Mouse (Mus musculus): ENCODE data around the gene Dbndd2.

Dbndd2 gene

GRCm38 (mm10) chr2:164485681-164486257 is at the start of gene Dbndd2:
Gene Dbndd2 (plus strand): TSS chr2:164486106.
- no peak for DNase-seq (ENCODE audit: extremely low read depth, low read depth)

GRCm38 (mm10) chr2:164436215-164436913 is 49.5 kb upstream of the Dbndd2 start:
- DNase-seq (ENCODE audit: extremely low read depth, low read depth): no peak

DNA sequence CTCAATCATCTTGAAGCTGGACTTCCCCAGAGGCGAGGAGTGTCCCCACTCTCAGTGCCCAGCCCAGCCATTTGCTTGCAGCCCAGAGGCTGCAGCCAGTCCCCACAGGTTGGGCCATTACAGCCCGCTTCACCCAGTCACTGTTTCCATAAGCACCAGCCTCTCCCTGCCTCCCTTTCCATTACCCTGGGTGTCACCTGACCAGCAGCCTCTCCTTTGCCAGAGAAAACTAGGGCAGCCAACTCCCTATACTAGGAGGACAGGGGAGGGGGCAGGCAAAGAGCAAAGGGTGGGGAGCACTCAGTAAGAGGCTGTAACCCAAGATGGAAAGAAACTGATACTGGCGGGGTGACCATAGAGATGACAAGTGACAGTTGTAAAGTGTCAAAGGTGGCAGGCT is 48.9 kb upstream of the Dbndd2 start:
- DNase-seq (ENCODE audit: extremely low read depth, low read depth): no peak

GRCm38 (mm10) chr2:164437710-164438109 is 48.2 kb upstream of the Dbndd2 start:
- no peak for DNase-seq (ENCODE audit: extremely low read depth, low read depth)

GRCm38 (mm10) chr2:164438257-164438656 is 47.6 kb upstream of the Dbndd2 start:
- no peak for DNase-seq (ENCODE audit: extremely low read depth, low read depth)

GRCm38 (mm10) chr2:164439001-164439421 is 46.9 kb upstream of the Dbndd2 start:
- DNase-seq (ENCODE audit: extremely low read depth, low read depth): no peak

GRCm38 (mm10) chr2:164440314-164440713 is 45.6 kb upstream of the Dbndd2 start:
- DNase-seq (ENCODE audit: extremely low read depth, low read depth): no peak

GRCm38 (mm10) chr2:164441155-164441554 is 44.8 kb upstream of the Dbndd2 start:
- DNase-seq (ENCODE audit: extremely low read depth, low read depth): no peak

- no peak for DNase-seq (ENCODE audit: extremely low read depth, low read depth)
These were observed 44.2 kb upstream of the Dbndd2 start for GRCm38 (mm10) chr2:164441731-164442130.

GRCm38 (mm10) chr2:164442315-164443050 is 43.4 kb upstream of the Dbndd2 start:
- no peak for DNase-seq (ENCODE audit: extremely low read depth, low read depth)

DNA sequence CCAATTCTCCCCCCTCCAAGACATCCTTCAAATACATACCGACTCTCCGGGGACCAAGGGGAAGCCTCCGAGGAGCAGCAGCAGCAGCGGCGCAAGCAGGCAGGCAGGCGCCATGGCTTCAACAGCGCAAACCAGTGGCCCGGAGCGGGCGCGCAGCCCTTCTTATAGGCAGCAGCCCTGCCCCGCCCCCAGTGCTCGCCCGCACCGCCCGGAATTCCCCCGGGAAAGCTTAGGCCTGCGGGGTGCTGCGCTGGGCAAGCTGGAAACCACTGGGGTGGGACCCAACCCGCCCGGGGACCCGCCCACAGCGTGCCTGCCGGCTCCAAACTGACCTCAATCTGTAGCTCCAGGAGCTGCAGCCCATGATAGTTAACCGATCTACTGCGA is 42.9 kb upstream of the Dbndd2 start:
- DNase-seq (ENCODE audit: extremely low read depth, low read depth): no peak

DNA sequence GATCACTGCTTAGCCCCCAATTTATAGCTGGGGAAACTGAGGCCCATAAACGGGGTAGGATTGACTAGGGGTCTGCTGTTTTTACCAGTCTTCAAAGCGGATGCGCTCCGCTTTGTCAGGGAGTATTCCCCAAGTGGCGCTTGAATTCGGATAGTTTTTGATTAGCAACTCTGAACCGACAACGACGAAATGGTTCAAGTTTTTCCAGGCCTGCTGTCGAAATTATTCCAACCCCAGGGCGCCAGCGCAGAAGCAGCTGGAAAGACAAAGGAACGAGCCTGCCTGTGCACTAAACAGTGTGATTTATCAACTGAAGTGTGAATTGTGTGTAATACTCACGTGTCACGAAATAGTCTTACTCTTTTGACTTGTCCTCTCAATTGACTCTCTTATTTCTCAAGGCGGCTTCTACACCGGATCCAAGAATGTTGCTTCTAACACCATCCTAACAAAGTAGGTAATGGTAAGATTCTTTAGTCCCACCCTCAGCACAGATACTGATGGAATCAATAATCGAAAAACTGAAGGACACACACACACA is 42.4 kb upstream of the Dbndd2 start, which contains the start of gene Sdc4:
Gene Sdc4, minus strand, starts transcription at position 428 of the 541 bp plus-strand sequence.
- no peak for DNase-seq (ENCODE audit: extremely low read depth, low read depth)

- no peak for DNase-seq (ENCODE audit: extremely low read depth, low read depth)
These were observed 41.2 kb upstream of the Dbndd2 start for GRCm38 (mm10) chr2:164444701-164445100.

DNA sequence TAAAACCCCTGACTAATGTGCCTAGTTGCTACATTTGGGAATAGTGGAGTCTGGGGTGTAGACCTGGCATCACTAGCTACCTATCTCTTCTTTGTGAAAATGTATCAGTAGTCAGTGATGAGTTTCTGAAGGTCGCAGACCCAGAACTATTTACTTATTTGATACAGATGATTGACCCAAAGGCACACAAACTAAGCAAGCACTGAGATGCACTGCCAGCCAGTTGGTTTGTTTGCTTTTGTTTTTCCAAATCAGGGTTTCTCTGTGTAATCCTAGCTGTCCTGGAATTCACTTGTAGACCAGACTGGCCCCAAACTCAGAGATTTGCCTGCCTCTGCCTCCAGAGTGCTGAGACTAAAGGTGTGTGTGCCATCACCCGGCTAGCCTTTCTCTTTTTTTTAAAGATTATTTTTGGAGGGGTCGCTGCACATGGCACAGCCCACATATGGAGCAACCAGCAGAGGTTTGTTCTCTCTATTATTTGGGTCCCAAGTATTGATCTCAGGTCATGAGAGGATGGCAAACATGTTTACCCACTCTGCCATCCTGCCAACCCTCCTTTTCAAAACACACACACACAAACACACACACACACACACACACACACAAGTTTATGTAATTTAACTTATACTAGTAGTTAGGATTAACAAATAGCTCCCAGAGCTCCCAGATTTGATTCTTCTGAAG is 40.4 kb upstream of the Dbndd2 start:
- no peak for DNase-seq (ENCODE audit: extremely low read depth, low read depth)

DNA sequence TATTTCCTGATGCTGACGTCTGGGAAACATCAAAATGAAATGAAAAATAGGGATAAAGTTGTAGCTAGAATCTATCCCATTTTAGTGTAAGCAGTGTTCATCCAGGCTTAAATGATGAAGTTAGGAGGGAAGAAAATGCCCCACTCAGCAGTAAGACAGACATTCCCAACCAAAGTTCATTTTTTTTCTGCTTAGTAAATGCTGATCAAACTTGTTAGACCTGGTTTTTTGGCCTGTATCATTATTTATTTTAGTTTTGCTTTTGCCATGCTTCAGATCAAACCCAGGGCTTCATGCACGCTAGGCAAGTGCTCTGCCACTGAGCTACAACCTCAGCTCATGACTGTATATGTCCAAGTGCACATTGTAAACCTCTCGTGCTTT is 39.8 kb upstream of the Dbndd2 start:
- no peak for DNase-seq (ENCODE audit: extremely low read depth, low read depth)

GRCm38 (mm10) chr2:164448140-164448539 is 37.8 kb upstream of the Dbndd2 start:
- no peak for DNase-seq (ENCODE audit: extremely low read depth, low read depth)

DNA sequence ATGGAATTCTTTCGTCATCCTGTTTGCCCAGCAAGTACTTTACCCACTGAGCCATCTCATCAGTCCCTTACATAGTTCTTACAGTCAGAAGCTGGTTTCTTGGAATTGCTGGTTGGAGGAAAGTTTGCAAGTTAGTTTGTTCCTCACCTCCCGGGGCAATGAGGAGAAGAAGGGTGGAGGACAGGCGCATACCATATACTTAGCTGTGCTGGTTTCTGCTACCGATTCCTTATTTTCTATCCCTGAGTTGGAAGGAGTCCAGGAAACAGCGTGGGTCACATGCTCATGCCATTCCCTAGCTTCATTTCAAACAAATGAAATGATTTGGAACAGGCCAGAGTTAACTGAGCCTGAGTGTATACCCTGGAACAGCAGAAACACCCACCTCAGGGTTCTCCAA is 37.0 kb upstream of the Dbndd2 start:
- DNase-seq (ENCODE audit: extremely low read depth, low read depth): no peak

DNA sequence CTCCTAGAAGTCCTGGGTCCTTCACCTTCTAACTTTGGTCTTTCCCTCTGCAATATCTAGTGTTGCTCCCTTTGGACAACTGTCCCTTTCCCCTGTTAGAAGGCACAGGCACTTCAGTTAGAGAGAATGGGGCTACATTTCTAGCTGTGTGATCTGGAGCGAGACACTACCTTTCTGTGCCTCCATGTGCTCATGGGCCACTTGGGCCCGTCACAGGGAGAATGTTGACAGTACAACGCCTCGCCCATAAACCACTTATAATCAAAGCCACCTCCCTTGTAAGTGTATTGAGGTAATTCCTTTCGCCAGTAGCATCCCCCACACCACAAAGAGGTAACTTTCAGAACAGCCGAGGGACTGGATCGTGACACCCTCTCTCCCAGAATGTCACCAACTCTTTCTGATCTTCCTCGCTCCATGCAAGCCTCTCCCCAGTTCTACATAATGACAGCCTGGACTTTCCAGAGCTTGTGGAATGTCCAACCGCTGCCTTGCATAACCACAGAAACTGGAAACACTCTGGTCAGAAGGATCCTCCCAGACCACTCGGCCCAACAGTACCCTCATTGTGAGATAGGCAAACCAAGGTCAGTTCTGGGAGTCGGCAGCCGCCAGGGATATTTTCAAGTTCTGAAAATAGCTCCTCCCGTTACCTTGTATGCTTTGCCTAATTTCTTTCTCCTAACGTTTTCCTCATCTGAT is 36.4 kb upstream of the Dbndd2 start:
- DNase-seq (ENCODE audit: extremely low read depth, low read depth): no peak

DNA sequence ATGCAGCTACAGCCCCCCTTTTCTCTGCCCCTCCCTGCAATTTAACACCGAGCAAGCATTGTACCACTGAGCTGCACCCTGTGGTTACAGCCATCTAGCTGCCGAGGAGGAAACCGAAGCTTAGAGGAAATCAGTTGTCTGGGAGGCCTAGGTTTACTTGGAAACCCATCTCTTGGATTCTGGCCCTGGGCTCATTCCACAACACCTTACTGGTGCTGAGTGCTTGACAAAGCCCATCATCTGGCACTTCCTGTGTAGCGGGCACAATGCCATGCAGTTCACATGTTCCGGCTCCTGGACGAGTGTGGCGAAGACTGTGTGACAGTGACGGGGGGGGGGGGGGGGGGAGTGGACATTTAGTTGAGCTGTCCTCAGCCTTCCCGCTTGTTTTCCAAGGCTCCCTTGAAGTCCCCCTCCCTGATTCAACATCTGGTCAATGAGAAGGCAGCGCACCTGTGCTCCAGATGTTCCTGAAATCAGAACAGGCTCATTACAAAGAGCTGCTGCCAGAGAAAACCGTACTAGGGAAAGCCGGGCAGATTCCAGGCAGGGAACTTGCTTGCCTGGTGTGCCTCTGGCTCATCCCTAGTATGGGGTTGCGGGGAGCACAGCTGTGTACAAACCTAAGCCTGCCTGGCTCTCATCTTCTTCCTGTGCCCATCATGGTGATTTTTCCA is 33.8 kb upstream of the Dbndd2 start:
- DNase-seq (ENCODE audit: extremely low read depth, low read depth): no peak

DNA sequence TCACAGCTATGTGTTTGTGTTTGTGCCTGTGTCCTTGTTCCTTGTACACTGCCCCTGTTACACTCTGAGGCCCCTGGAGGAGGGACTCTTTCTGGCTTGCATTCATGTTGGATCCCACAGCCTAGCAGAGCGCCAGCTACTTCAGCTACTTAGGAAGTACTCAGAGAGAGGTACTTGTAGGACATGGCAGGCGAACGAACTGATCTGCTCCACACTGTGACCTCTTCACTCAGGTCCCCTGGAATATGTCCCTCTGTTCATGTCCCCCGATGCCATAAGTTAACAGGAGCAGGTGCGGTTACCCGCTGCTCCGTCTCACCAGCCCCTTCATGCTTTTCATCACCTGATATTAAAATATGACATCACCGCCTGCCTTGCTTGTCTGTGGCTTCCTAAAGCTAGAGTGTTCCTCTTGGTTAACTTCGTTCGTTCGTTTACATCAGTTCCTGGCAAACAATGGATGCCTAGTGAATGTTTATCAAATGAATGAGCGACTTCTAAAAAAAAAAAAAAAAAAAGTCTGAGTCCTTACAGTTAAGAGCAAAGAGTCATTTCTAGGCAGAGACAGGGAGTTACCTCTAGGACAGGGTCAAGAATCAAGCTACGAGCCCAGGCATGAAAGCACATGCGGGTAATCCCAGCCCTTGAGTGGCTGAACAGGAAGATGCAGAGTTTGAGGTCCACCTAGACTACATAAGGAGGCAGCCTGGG is 32.7 kb upstream of the Dbndd2 start:
- no peak for DNase-seq (ENCODE audit: extremely low read depth, low read depth)
